Mouse (Mus musculus): ENCODE results near the gene Pitx3. TPM values are rescaled to one million over a fixed set of nuclear protein-coding genes. Genes with fewer than 3 reads are reported as not detected.

Gene Pitx3
- polyA plus RNA-seq, 1 experiment = 0.24 TPM

DNA sequence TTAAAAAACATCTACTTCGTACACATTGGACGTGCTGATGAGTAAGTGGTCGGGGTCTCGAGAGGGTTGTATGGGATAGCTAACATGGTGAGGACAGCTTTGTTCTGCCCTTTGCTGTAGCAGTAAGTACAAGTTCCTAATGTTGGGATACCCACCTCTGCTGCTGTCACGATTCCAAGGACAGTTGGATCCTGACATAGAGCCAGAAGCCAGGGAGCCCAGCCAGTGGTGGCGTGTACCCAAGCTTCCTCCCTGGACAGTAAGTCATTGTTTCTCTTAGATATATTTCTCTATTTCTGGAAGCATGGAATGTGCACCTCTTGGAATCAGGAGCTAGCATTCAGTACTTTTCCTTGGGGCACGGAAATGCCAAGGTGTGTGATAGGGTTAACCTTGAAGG, 60.3 kb downstream of the Pitx3 start:
- no peak for DNase-seq
- Histone ChIP-seq H3K4me1 (replicated peaks; ENCODE audit: control insufficient read depth, insufficient read depth, low read length) (no peaks in the 10 kb centered on the region), H3K27me3 (ENCODE audit: control insufficient read depth, insufficient read depth, low read length) (no peaks in the 10 kb centered on the region), H3K27ac (ENCODE audit: control insufficient read depth, insufficient read depth, low read length) (no peak overlapping the region), H3K4me3 (ENCODE audit: control insufficient read depth, insufficient read depth, low read length) (no peak overlapping the region), H3K36me3 (ENCODE audit: control insufficient read depth, insufficient read depth, low read length) (peaks cover 22% of the 10 kb centered on the region)
- TF ChIP-seq POLR2A (IDR thresholded peaks at IDR 0.05; ENCODE audit: control insufficient read depth, extremely low read depth, insufficient read depth, low read length, poor library complexity) (no peak), CTCF (IDR thresholded peaks at IDR 0.05; ENCODE audit: borderline replicate concordance, control insufficient read depth, extremely low read depth, insufficient read depth, low read length, poor library complexity) (no peak)
- 93% methylated on average over 7 of the region's 7 CpGs for WGBS

DNA sequence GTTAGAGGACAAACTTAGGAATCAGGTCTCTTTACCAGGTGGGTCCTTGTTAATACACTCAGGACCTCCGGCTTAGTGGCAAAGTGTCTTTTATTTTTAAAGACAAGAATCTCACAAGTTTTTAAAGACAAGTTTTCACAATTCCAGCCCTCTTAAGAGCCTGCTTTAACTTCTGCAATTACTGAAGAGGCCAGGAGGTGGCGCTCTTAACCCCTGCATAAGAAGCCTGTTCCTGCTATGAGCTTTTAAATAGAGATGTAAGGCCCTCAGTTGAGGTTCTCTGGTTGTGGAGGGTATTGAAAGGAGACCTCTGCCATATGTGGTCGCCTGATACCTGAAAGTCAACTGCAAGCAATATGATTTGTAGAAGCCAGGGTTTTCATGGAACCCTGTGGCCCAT, 61.8 kb downstream of the Pitx3 start:
- Histone ChIP-seq H3K27ac (ENCODE audit: control insufficient read depth, insufficient read depth, low read length) (no peak overlapping the region), H3K27me3 (ENCODE audit: control insufficient read depth, insufficient read depth, low read length) (no peaks in the 10 kb centered on the region), H3K4me1 (replicated peaks; ENCODE audit: control insufficient read depth, insufficient read depth, low read length) (no peaks in the 10 kb centered on the region), H3K36me3 (ENCODE audit: control insufficient read depth, insufficient read depth, low read length) (peaks cover 37% of the 10 kb centered on the region), H3K4me3 (ENCODE audit: control insufficient read depth, insufficient read depth, low read length) (no peak overlapping the region)
- peak; percentile 36 for DNase-seq
- 44% methylated on average over 3 of the region's 3 CpGs for WGBS
- TF ChIP-seq POLR2A (IDR thresholded peaks at IDR 0.05; ENCODE audit: control insufficient read depth, extremely low read depth, insufficient read depth, low read length, poor library complexity) (no peak), CTCF (IDR thresholded peaks at IDR 0.05; ENCODE audit: borderline replicate concordance, control insufficient read depth, extremely low read depth, insufficient read depth, low read length, poor library complexity) (no peak)

Other genes with a start within 250 kb of the Pitx3 start
- 10.9 and 11.2 TPM in 2 replicates for gene Armh3, start 149.8 kb downstream of the Pitx3 start, polyA plus RNA-seq (2012; rRNA removed)
- gene Hps6, start 144.8 kb downstream of the Pitx3 start, polyA plus RNA-seq (2012; rRNA removed) = 9.4 and 11.9 TPM in 2 replicates
- 42.8 and 44.1 TPM in 2 replicates for gene Pprc1, start 103.4 kb downstream of the Pitx3 start, polyA plus RNA-seq (2012; rRNA removed)
- 699 and 772 TPM in 2 replicates for gene Ldb1, start 103.1 kb downstream of the Pitx3 start, polyA plus RNA-seq (2012; rRNA removed)
- 19.5 and 23.3 TPM in 2 replicates for gene Nolc1, start 72.5 kb downstream of the Pitx3 start, polyA plus RNA-seq (2012; rRNA removed)
- 0.31 and 1.7 TPM in 2 replicates for gene Elovl3, start 16.4 kb downstream of the Pitx3 start, polyA plus RNA-seq (2012; rRNA removed)
- 113 and 120 TPM in 2 replicates for gene Gbf1, start 4.2 kb upstream of the Pitx3 start, polyA plus RNA-seq (2012; rRNA removed)
- 107 and 122 TPM in 2 replicates for gene Nfkb2, start 156.0 kb upstream of the Pitx3 start, polyA plus RNA-seq (2012; rRNA removed)
- gene Psd, start 178.8 kb upstream of the Pitx3 start, polyA plus RNA-seq (2012; rRNA removed) = 1.5 and 1.6 TPM in 2 replicates
- gene Fbxl15, start 179.9 kb upstream of the Pitx3 start, polyA plus RNA-seq (2012; rRNA removed) = 13.5 and 15.2 TPM in 2 replicates
- gene Cuedc2, start 190.4 kb upstream of the Pitx3 start, polyA plus RNA-seq (2012; rRNA removed) = 85.4 and 105 TPM in 2 replicates
- gene Mfsd13a, start 192.8 kb upstream of the Pitx3 start, polyA plus RNA-seq (2012; rRNA removed) = 16.8 and 20.6 TPM in 2 replicates
- 0.38 and 0.43 TPM in 2 replicates for gene 2310034G01Rik, start 202.0 kb upstream of the Pitx3 start, polyA plus RNA-seq (2012; rRNA removed)
- 163 and 164 TPM in 2 replicates for gene Actr1a, start 247.4 kb upstream of the Pitx3 start, polyA plus RNA-seq (2012; rRNA removed)
- gene Sufu, start 248.6 kb upstream of the Pitx3 start, polyA plus RNA-seq (2012; rRNA removed) = 31.3 and 40.8 TPM in 2 replicates